Mouse (Mus musculus) limb, embryonic 15.5 days (tissue): ENCODE measurements around the gene Med19. TPM values are rescaled to one million over a fixed set of nuclear protein-coding genes. Genes with fewer than 3 reads are reported as not detected.
A peak's percentile ranks its signal among the peaks of the same experiment; 100 is the strongest.

Experiments used
- ATAC-seq: fragments of 200-750 bp; cut with Nextera tagmentation; 2 replicates; pipeline ENCODE4 v1.8.0; 2017; ENCODE audit warnings: low read depth, moderate TSS enrichment; ENCODE audit not compliant: insufficient number of reproducible peaks, low FRiP score, low TSS enrichment
- H3K27ac ChIP-seq: fragments of 300-500 bp; sonication (generic); 2 replicates; pipeline ENCODE4 v1.5.1; 2015; ENCODE audit warnings: moderate library complexity, mild to moderate bottlenecking, inconsistent platforms
- H3K27me3 ChIP-seq: fragments of 300-500 bp; sonication (generic); 2 replicates; pipeline ENCODE4 v1.6.1; 2015; ENCODE audit warnings: inconsistent platforms
- H3K36me3 ChIP-seq: fragments of 300-500 bp; sonication (generic); 2 replicates; pipeline ENCODE4 v1.6.1; 2015; ENCODE audit warnings: inconsistent platforms
- H3K4me1 ChIP-seq: fragments of 300-500 bp; sonication (generic); 2 replicates; pipeline ENCODE4 v1.6.1; 2015; ENCODE audit warnings: inconsistent platforms
- H3K4me2 ChIP-seq: fragments of 300-500 bp; sonication (generic); 2 replicates; pipeline ENCODE4 v1.6.1; 2015; ENCODE audit warnings: mild to moderate bottlenecking, inconsistent platforms
- H3K4me3 ChIP-seq: fragments of 300-500 bp; sonication (generic); 2 replicates; pipeline ENCODE4 v1.5.1; 2015; ENCODE audit warnings: mild to moderate bottlenecking, inconsistent platforms
- H3K9ac ChIP-seq: fragments of 300-500 bp; sonication (generic); 2 replicates; pipeline ENCODE4 v1.6.1; 2015; ENCODE audit warnings: inconsistent platforms
- H3K9me3 ChIP-seq: fragments of 300-500 bp; sonication (generic); 2 replicates; pipeline ENCODE4 v1.6.1; 2016; ENCODE audit warnings: inconsistent platforms
- WGBS: fragments of 180-500 bp; shearing (Covaris S2); methylation state at CpG from one replicate; pipeline ENCODE4 v1.1.7; 2015; 5-methylcytosine and 5-hydroxymethylcytosine counted together
- polyA plus RNA-seq: library from polyadenylated mRNA; unstranded; fragments of >200 nt; fragmentation: Nextera tagmentation; extraction: Ambion mirVana; gene quantifications from 2 replicates; pipeline ENCODE4 v1.2.1, GENCODE M21; 2015

Med19 gene
- polyA plus RNA-seq, 1 experiment from 2014 or later: 27.6 TPM

GRCm38 (mm10) chr2:84647051-84647568, 31.1 kb upstream of the Med19 start:
- Histone ChIP-seq H3K9me3 (no peaks in the 10 kb centered on the region), H3K9ac (no peak overlapping the region), H3K4me2 (no peak overlapping the region), H3K27me3 (no peaks in the 10 kb centered on the region), H3K27ac (no peak overlapping the region), H3K4me1 (peaks cover 14% of the 10 kb centered on the region; the same call in 1 of the 2 replicates), H3K36me3 (no peaks in the 10 kb centered on the region; the same call in 1 of the 2 replicates), H3K4me3 (no peak overlapping the region)
- ATAC-seq: no peak
- 88% methylated on average over 6 of the region's 6 CpGs for WGBS

GRCm38 (mm10) chr2:84648369-84648768, 29.8 kb upstream of the Med19 start:
- no peak for ATAC-seq
- H3K4me1 ChIP-seq: peaks cover 14% of the 10 kb centered on the region; the same call in 1 of the 2 replicates
- H3K27ac ChIP-seq: no peak overlapping the region
- peak overlapping the region; percentile 57 for H3K4me2 ChIP-seq
- H3K36me3 ChIP-seq: no peaks in the 10 kb centered on the region
- H3K27me3 ChIP-seq: no peaks in the 10 kb centered on the region
- peak overlapping the region; percentile 63 for H3K4me3 ChIP-seq
- no peaks in the 10 kb centered on the region for H3K9me3 ChIP-seq
- no peak overlapping the region for H3K9ac ChIP-seq
- 37% methylated on average over 6 of the region's 6 CpGs for WGBS

- H3K4me3 ChIP-seq: peak overlapping the region; percentile 63
- H3K9me3 ChIP-seq: no peaks in the 10 kb centered on the region
- peaks cover 11% of the 10 kb centered on the region; the same call in 1 of the 2 replicates for H3K4me1 ChIP-seq
- peak overlapping the region; percentile 98 for H3K27ac ChIP-seq
- no peaks in the 10 kb centered on the region for H3K36me3 ChIP-seq
- H3K27me3 ChIP-seq: no peaks in the 10 kb centered on the region
- peak overlapping the region; percentile 67 for H3K9ac ChIP-seq
- ATAC-seq: no peak
- peak overlapping the region; percentile 57 for H3K4me2 ChIP-seq
- WGBS: under 1% methylated on average over 10 of the region's 10 CpGs
Measured at GRCm38 (mm10) chr2:84649674-84650073, 28.5 kb upstream of the Med19 start.

GRCm38 (mm10) chr2:84650464-84651195, 27.6 kb upstream of the Med19 start, which contains the start of gene Ctnnd1:
Gene Ctnnd1 (minus strand): TSS chr2:84650765.
- peak within 1 kb of the TSS; percentile 67 for H3K9ac ChIP-seq
- WGBS: under 1% methylated on average over 15 of the region's 15 CpGs
- peak within 1 kb of the TSS; percentile 98 for H3K27ac ChIP-seq
- H3K4me1 ChIP-seq: peaks cover 11% of the 10 kb centered on the region; the same call in 1 of the 2 replicates
- H3K36me3 ChIP-seq: no peaks in the 10 kb centered on the region
- H3K4me2 ChIP-seq: peak within 1 kb of the TSS; percentile 57
- ATAC-seq: peak; percentile 97
- H3K9me3 ChIP-seq: no peaks in the 10 kb centered on the region
- no peaks in the 10 kb centered on the region for H3K27me3 ChIP-seq
- H3K4me3 ChIP-seq: peak within 1 kb of the TSS; percentile 63

GRCm38 (mm10) chr2:84653354-84653753, 24.8 kb upstream of the Med19 start:
- H3K9ac ChIP-seq: no peak overlapping the region
- no peak overlapping the region for H3K4me2 ChIP-seq
- no peaks in the 10 kb centered on the region for H3K36me3 ChIP-seq
- H3K4me1 ChIP-seq: peaks cover 2% of the 10 kb centered on the region; the same call in 1 of the 2 replicates
- H3K27me3 ChIP-seq: no peaks in the 10 kb centered on the region
- H3K9me3 ChIP-seq: no peaks in the 10 kb centered on the region
- H3K27ac ChIP-seq: no peak overlapping the region
- H3K4me3 ChIP-seq: no peak overlapping the region
- no peak for ATAC-seq

- Histone ChIP-seq H3K9me3 (no peaks in the 10 kb centered on the region), H3K27me3 (no peaks in the 10 kb centered on the region)
- no peak for ATAC-seq
Measured at GRCm38 (mm10) chr2:84655864-84656263, 22.3 kb upstream of the Med19 start.

GRCm38 (mm10) chr2:84658806-84659205, 19.4 kb upstream of the Med19 start, which contains the start of gene Btbd18:
Gene Btbd18 (plus strand): TSS chr2:84659079.
- no peaks in the 10 kb centered on the region for H3K9me3 ChIP-seq
- ATAC-seq: no peak
- H3K4me1 ChIP-seq: no peaks in the 10 kb centered on the region
- no peak within 1 kb of the TSS for H3K9ac ChIP-seq
- H3K27me3 ChIP-seq: no peaks in the 10 kb centered on the region
- no peak within 1 kb of the TSS for H3K4me2 ChIP-seq
- H3K4me3 ChIP-seq: no peak within 1 kb of the TSS
- WGBS: 93% methylated on average over 32 of the region's 32 CpGs
- no peak within 1 kb of the TSS for H3K27ac ChIP-seq
- no peaks in the 10 kb centered on the region for H3K36me3 ChIP-seq

More at GRCm38 (mm10) chr2:84655864-84656263, 22.3 kb upstream of the Med19 start:
- Histone ChIP-seq H3K4me3 (no peak overlapping the region), H3K4me1 (no peaks in the 10 kb centered on the region), H3K9ac (no peak overlapping the region), H3K36me3 (no peaks in the 10 kb centered on the region), H3K27ac (no peak overlapping the region), H3K4me2 (no peak overlapping the region)
- WGBS: 46% methylated on average over 1 of the region's 1 CpGs

GRCm38 (mm10) chr2:84660253-84660652, 17.9 kb upstream of the Med19 start:
- Histone ChIP-seq H3K4me2 (no peak overlapping the region), H3K36me3 (no peaks in the 10 kb centered on the region), H3K27ac (no peak overlapping the region), H3K9ac (no peak overlapping the region), H3K4me3 (no peak overlapping the region), H3K27me3 (no peaks in the 10 kb centered on the region), H3K4me1 (no peaks in the 10 kb centered on the region), H3K9me3 (no peaks in the 10 kb centered on the region)
- 58% methylated on average over 3 of the region's 3 CpGs for WGBS
- no peak for ATAC-seq

- Histone ChIP-seq H3K9ac (no peak overlapping the region), H3K27me3 (no peaks in the 10 kb centered on the region), H3K4me1 (no peaks in the 10 kb centered on the region), H3K4me2 (no peak overlapping the region), H3K4me3 (no peak overlapping the region), H3K36me3 (no peaks in the 10 kb centered on the region), H3K27ac (no peak overlapping the region), H3K9me3 (no peaks in the 10 kb centered on the region)
- WGBS: 31% methylated on average over 2 of the region's 2 CpGs
- ATAC-seq: no peak
Measured at GRCm38 (mm10) chr2:84662866-84663265, 15.3 kb upstream of the Med19 start.

GRCm38 (mm10) chr2:84666081-84666480, 12.1 kb upstream of the Med19 start:
- Histone ChIP-seq H3K4me3 (no peak overlapping the region), H3K9ac (no peak overlapping the region), H3K27ac (no peak overlapping the region), H3K4me2 (no peak overlapping the region), H3K27me3 (no peaks in the 10 kb centered on the region), H3K4me1 (peaks cover 14% of the 10 kb centered on the region; the same call in 1 of the 2 replicates), H3K36me3 (peaks cover 8% of the 10 kb centered on the region; the same call in 1 of the 2 replicates), H3K9me3 (no peaks in the 10 kb centered on the region)
- 65% methylated on average over 12 of the region's 12 CpGs for WGBS
- ATAC-seq: no peak

- no peaks in the 10 kb centered on the region for H3K27me3 ChIP-seq
- H3K27ac ChIP-seq: peak overlapping the region; percentile 91
- peak; percentile 72 for ATAC-seq
- peak overlapping the region; percentile 63 for H3K4me2 ChIP-seq
- peak overlapping the region; percentile 80 for H3K4me3 ChIP-seq
- H3K4me1 ChIP-seq: peaks cover 14% of the 10 kb centered on the region; the same call in 1 of the 2 replicates
- 3% methylated on average over 39 of the region's 39 CpGs for WGBS
- no peaks in the 10 kb centered on the region for H3K9me3 ChIP-seq
- peak overlapping the region; percentile 83 for H3K9ac ChIP-seq
- H3K36me3 ChIP-seq: peaks cover 33% of the 10 kb centered on the region
Measured at GRCm38 (mm10) chr2:84669828-84670568, 8.2 kb upstream of the Med19 start.

- Histone ChIP-seq H3K9ac (peak within 1 kb of the TSS; percentile 83), H3K4me3 (peak within 1 kb of the TSS; percentile 80), H3K4me1 (peaks cover 14% of the 10 kb centered on the region; the same call in 1 of the 2 replicates), H3K36me3 (peaks cover 39% of the 10 kb centered on the region), H3K4me2 (peak within 1 kb of the TSS; percentile 63), H3K27me3 (no peaks in the 10 kb centered on the region), H3K9me3 (no peaks in the 10 kb centered on the region), H3K27ac (peak within 1 kb of the TSS; percentile 91)
- ATAC-seq: peak; percentile 93
- WGBS: under 1% methylated on average over 20 of the region's 20 CpGs
Measured at GRCm38 (mm10) chr2:84670569-84670933, 7.7 kb upstream of the Med19 start, which contains the start of gene Selenoh. Gene Selenoh (minus strand): TSS chr2:84670770.
